Mouse (Mus musculus) MEL (cell line): ENCODE data around the gene Rragd. TPM values are rescaled to one million over a fixed set of nuclear protein-coding genes. Genes with fewer than 3 reads are reported as not detected.

ENCODE experiments used
- DNase-seq: peaks from one replicate; pipeline ENCODE4 v3.0.0; 2011; ENCODE audit warnings: low read depth, low spot score
- H3K27ac ChIP-seq: 2 replicates; pipeline ENCODE4 v1.5.1; 2012; ENCODE audit warnings: low read depth, mild to moderate bottlenecking, control low read depth, low read length, moderate library complexity; ENCODE audit not compliant: control insufficient read depth
- H3K27me3 ChIP-seq, 2 experiments: fragments of 150-350 bp in 1 of 2; sonication (generic) in 1 of 2; 2 replicates each; pipeline ENCODE4 v1.6.1; 2012; ENCODE audit warnings: low read length in 2 of 2, mild to moderate bottlenecking in 2 of 2, improper control_type of control experiment in 1 of 2, moderate library complexity in 1 of 2; ENCODE audit not compliant: insufficient read depth in 2 of 2, control insufficient read depth in 1 of 2
- H3K36me3 ChIP-seq, 2 experiments: 2 replicates each; pipeline ENCODE4 v1.6.1; 2012 to 2014; ENCODE audit warnings: low read length in 2 of 2, improper control_type of control experiment in 1 of 2, inconsistent platforms in 1 of 2, mild to moderate bottlenecking in 1 of 2; ENCODE audit not compliant: insufficient read depth in 2 of 2, control insufficient read depth in 1 of 2
- H3K4me1 ChIP-seq, 2 experiments: fragments of 150-350 bp in 1 of 2; sonication (generic) in 1 of 2; 2 replicates each; pipeline ENCODE4 v1.6.1; 2012; ENCODE audit warnings: low read length in 2 of 2, improper control_type of control experiment in 1 of 2, mild to moderate bottlenecking in 1 of 2; ENCODE audit not compliant: insufficient read depth in 2 of 2, control insufficient read depth in 1 of 2
- H3K4me3 ChIP-seq, 2 experiments: fragments of 150-350 bp in 1 of 2; sonication (generic) in 1 of 2; 2 replicates each; pipeline ENCODE4 v1.5.1; 2012; ENCODE audit warnings: low read depth in 2 of 2, low read length in 2 of 2, mild to moderate bottlenecking in 2 of 2, moderate library complexity in 2 of 2, control low read depth in 1 of 2, improper control_type of control experiment in 1 of 2; ENCODE audit not compliant: control insufficient read depth in 1 of 2, insufficient read depth in 1 of 2
- H3K79me2 ChIP-seq: 2 replicates; pipeline ENCODE4 v1.6.1; 2012; ENCODE audit warnings: mild to moderate bottlenecking, low read length, moderate library complexity; ENCODE audit not compliant: control insufficient read depth, poor library complexity, insufficient read depth
- H3K9ac ChIP-seq: 2 replicates; pipeline ENCODE4 v1.6.1; 2012; ENCODE audit warnings: low read depth, mild to moderate bottlenecking, control low read depth, low read length, moderate library complexity; ENCODE audit not compliant: control insufficient read depth, poor library complexity, severe bottlenecking
- H3K9me3 ChIP-seq: fragments of 150-350 bp; sonication (generic); replicated peaks from 2 replicates; pipeline ENCODE4 v1.6.1; 2012; ENCODE audit warnings: mild to moderate bottlenecking, low read length, improper control_type of control experiment, moderate library complexity; ENCODE audit not compliant: insufficient read depth
- BHLHE40 ChIP-seq: IDR thresholded peaks from 2 replicates; pipeline ENCODE4 v1.6.1; 2012; ENCODE audit warnings: low read depth, mild to moderate bottlenecking, inconsistent platforms, low read length, improper control_type of control experiment, borderline replicate concordance
- CHD1 ChIP-seq: IDR thresholded peaks from 2 replicates; pipeline ENCODE4 v1.6.1; 2012; ENCODE audit warnings: low read depth, mild to moderate bottlenecking, inconsistent platforms, low read length, improper control_type of control experiment
- CTCF ChIP-seq, 3 experiments: IDR thresholded peaks in 2 of 3; conservative IDR thresholded peaks in 1 of 3; 2 replicates each; pipeline ENCODE4 v1.5.1; 2011 to 2012; ENCODE audit warnings: low read length in 3 of 3, low read depth in 2 of 3, mild to moderate bottlenecking in 2 of 3, improper control_type of control experiment in 1 of 3, inconsistent platforms in 1 of 3, mixed read lengths in 1 of 3, moderate library complexity in 1 of 3; ENCODE audit not compliant: control insufficient read depth in 1 of 3, insufficient read depth in 1 of 3, poor library complexity in 1 of 3, severe bottlenecking in 1 of 3
- EP300 ChIP-seq, 2 experiments: IDR thresholded peaks; 2 replicates each; pipeline ENCODE4 v1.6.1; 2011; ENCODE audit warnings: improper control_type of control experiment in 2 of 2, low read length in 2 of 2, low read depth in 1 of 2, mild to moderate bottlenecking in 1 of 2
- ETS1 ChIP-seq: IDR thresholded peaks from 2 replicates; pipeline ENCODE4 v1.6.1; 2012; ENCODE audit warnings: low read depth, mild to moderate bottlenecking, inconsistent platforms, low read length, improper control_type of control experiment, moderate library complexity
- GATA1 ChIP-seq: IDR thresholded peaks from 2 replicates; pipeline ENCODE4 v1.6.1; 2011; ENCODE audit warnings: low read depth, low read length, improper control_type of control experiment
- HCFC1 ChIP-seq: IDR thresholded peaks from 2 replicates; pipeline ENCODE4 v1.6.1; 2012; ENCODE audit warnings: low read depth, mild to moderate bottlenecking, inconsistent platforms, low read length, improper control_type of control experiment, moderate library complexity
- KAT2A ChIP-seq: conservative IDR thresholded peaks from 2 replicates; pipeline ENCODE4 v1.6.1; 2012; ENCODE audit warnings: low read depth, low read length, improper control_type of control experiment, inconsistent platforms
- MAFK ChIP-seq: IDR thresholded peaks from 2 replicates; pipeline ENCODE4 v1.6.1; 2011; ENCODE audit warnings: low read depth, mild to moderate bottlenecking, low read length, improper control_type of control experiment, borderline replicate concordance
- MAX ChIP-seq: IDR thresholded peaks from 2 replicates; pipeline ENCODE4 v1.6.1; 2011; ENCODE audit warnings: low read length, improper control_type of control experiment
- MEF2A ChIP-seq: IDR thresholded peaks from 2 replicates; pipeline ENCODE4 v1.6.1; 2014; ENCODE audit warnings: low read depth, mild to moderate bottlenecking, inconsistent platforms, low read length, improper control_type of control experiment; ENCODE audit not compliant: poor library complexity, insufficient replicate concordance, severe bottlenecking; ENCODE audit errors: extremely low read depth
- MXI1 ChIP-seq: IDR thresholded peaks from 2 replicates; pipeline ENCODE4 v1.6.1; 2011; ENCODE audit warnings: mild to moderate bottlenecking, low read depth, low read length, improper control_type of control experiment
- MYB ChIP-seq: IDR thresholded peaks from 2 replicates; pipeline ENCODE4 v1.6.1; 2011; ENCODE audit warnings: mild to moderate bottlenecking, low read depth, low read length, improper control_type of control experiment
- MYC ChIP-seq: IDR thresholded peaks from 2 replicates; pipeline ENCODE4 v1.6.1; 2011; ENCODE audit warnings: low read depth, mild to moderate bottlenecking, low read length, improper control_type of control experiment, moderate library complexity
- NELFE ChIP-seq: IDR thresholded peaks from 2 replicates; pipeline ENCODE4 v1.6.1; 2011; ENCODE audit warnings: low read depth, low read length, improper control_type of control experiment
- NRF1 ChIP-seq: IDR thresholded peaks from 2 replicates; pipeline ENCODE4 v1.6.1; 2014; ENCODE audit warnings: low read depth, mild to moderate bottlenecking, inconsistent platforms, low read length, improper control_type of control experiment, moderate library complexity; ENCODE audit not compliant: poor library complexity, insufficient read depth, severe bottlenecking
- POLR2AphosphoS5 ChIP-seq: IDR thresholded peaks from 2 replicates; pipeline ENCODE4 v1.6.1; 2012; ENCODE audit warnings: low read depth, borderline replicate concordance, mild to moderate bottlenecking, inconsistent platforms, low read length, moderate library complexity, mixed read lengths
- RAD21 ChIP-seq: IDR thresholded peaks from 2 replicates; pipeline ENCODE4 v1.6.1; 2011; ENCODE audit warnings: mild to moderate bottlenecking, low read depth, low read length, improper control_type of control experiment
- RCOR1 ChIP-seq: IDR thresholded peaks from 2 replicates; pipeline ENCODE4 v1.6.1; 2012; ENCODE audit warnings: low read depth, mild to moderate bottlenecking, inconsistent platforms, low read length, improper control_type of control experiment
- SIN3A ChIP-seq: IDR thresholded peaks from 2 replicates; pipeline ENCODE4 v1.6.1; 2012; ENCODE audit warnings: low read length, improper control_type of control experiment, inconsistent platforms
- SMC3 ChIP-seq: IDR thresholded peaks from 2 replicates; pipeline ENCODE4 v1.6.1; 2011; ENCODE audit warnings: low read depth, low read length, improper control_type of control experiment
- TAL1 ChIP-seq: IDR thresholded peaks from 2 replicates; pipeline ENCODE4 v1.6.1; 2012; ENCODE audit warnings: mild to moderate bottlenecking, inconsistent platforms, low read length, moderate library complexity, mixed read lengths
- TBP ChIP-seq: IDR thresholded peaks from 2 replicates; pipeline ENCODE4 v1.8.0; 2011; ENCODE audit warnings: low read depth, low read length, improper control_type of control experiment
- TCF12 ChIP-seq: IDR thresholded peaks from 2 replicates; pipeline ENCODE4 v1.6.1; 2014; ENCODE audit warnings: low read depth, mild to moderate bottlenecking, inconsistent platforms, low read length, improper control_type of control experiment, moderate library complexity
- USF1 ChIP-seq: IDR thresholded peaks from 2 replicates; pipeline ENCODE4 v1.6.1; 2014; ENCODE audit warnings: low read depth, mild to moderate bottlenecking, inconsistent platforms, low read length, improper control_type of control experiment, moderate library complexity
- USF2 ChIP-seq, 2 experiments: IDR thresholded peaks; 2 replicates each; pipeline ENCODE4 v1.6.1; 2011 to 2012; ENCODE audit warnings: improper control_type of control experiment in 2 of 2, low read length in 2 of 2, borderline replicate concordance in 1 of 2, inconsistent platforms in 1 of 2, low read depth in 1 of 2, mild to moderate bottlenecking in 1 of 2; ENCODE audit not compliant: insufficient read depth in 1 of 2
- ZC3H11A ChIP-seq: IDR thresholded peaks from 2 replicates; pipeline ENCODE4 v1.6.1; 2012; ENCODE audit warnings: low read depth, mild to moderate bottlenecking, inconsistent platforms, low read length, improper control_type of control experiment
- ZKSCAN1 ChIP-seq: IDR thresholded peaks from 2 replicates; pipeline ENCODE4 v1.6.1; 2012; ENCODE audit warnings: low read depth, mild to moderate bottlenecking, inconsistent platforms, low read length, improper control_type of control experiment, moderate library complexity
- ZMIZ1 ChIP-seq: IDR thresholded peaks from 2 replicates; pipeline ENCODE4 v1.6.1; 2012; ENCODE audit warnings: low read depth, mild to moderate bottlenecking, inconsistent platforms, low read length, improper control_type of control experiment, moderate library complexity
- ZNF384 ChIP-seq: IDR thresholded peaks from 2 replicates; pipeline ENCODE4 v1.6.1; 2012; ENCODE audit warnings: low read depth, mild to moderate bottlenecking, inconsistent platforms, low read length, improper control_type of control experiment
- polyA plus RNA-seq, 2 experiments: library from polyadenylated mRNA; stranded (reverse) in 1 of 2; unstranded in 1 of 2; fragments of >175 nt in 1 of 2; fragments of >200 nt in 1 of 2; gene quantifications; 2 replicates each; pipeline versions ENCODE4 v1.2.1 to v1.2.4; 2012; ENCODE audit warnings: low replicate concordance in 2 of 2, low read depth in 1 of 2; ENCODE audit not compliant: insufficient read length in 2 of 2, insufficient read depth in 1 of 2, missing spikeins in 1 of 2
- total RNA-seq: library from RNA; depleted of rRNA; stranded (reverse); fragments of 300-350 nt; gene quantifications from 2 replicates; pipeline ENCODE4 v1.2.3, GENCODE M21; 2012

The Rragd gene
- total and polyA plus RNA-seq, 3 experiments, result not detected

GRCm38 (mm10) chr4:32985684-32986083 is 2.8 kb downstream of the Rragd start:
- no peak for DNase-seq
- TF ChIP-seq MXI1 (no peak), CTCF (IDR thresholded peaks at IDR 0.05 in 2 of 3, conservative IDR thresholded peaks at IDR 0.05 in 1 of 3; ENCODE audit: control insufficient read depth in 1 of 3, insufficient read depth in 1 of 3, low read depth in 2 of 3, low read length in 3 of 3, poor library complexity in 1 of 3, severe bottlenecking in 1 of 3) (no peak), CHD1 (no peak), MAX (no peak), RCOR1 (no peak), BHLHE40 (no peak), ETS1 (no peak), ZMIZ1 (no peak), USF2 (IDR thresholded peaks at IDR 0.05; ENCODE audit: borderline replicate concordance in 1 of 2, insufficient read depth in 1 of 2, low read depth in 1 of 2, low read length in 2 of 2) (no peak), USF1 (no peak), TAL1 (no peak), ZNF384 (no peak), GATA1 (no peak)
- Histone ChIP-seq H3K9ac (no peak overlapping the region), H3K27me3 (no peaks in the 10 kb centered on the region), H3K79me2 (no peaks in the 10 kb centered on the region), H3K4me1 (peaks cover 0 to 12% of the 10 kb centered on the region in 2 experiments; a peak in 2 of 4 replicates), H3K9me3 (no peaks in the 10 kb centered on the region), H3K36me3 (peaks cover 0 to 11% of the 10 kb centered on the region in 2 experiments; a peak in 1 of 4 replicates), H3K27ac (no peak overlapping the region), H3K4me3 (no peak overlapping the region)

- Histone ChIP-seq H3K27me3 (no peaks in the 10 kb centered on the region), H3K9me3 (no peaks in the 10 kb centered on the region), H3K4me3 (no peak overlapping the region), H3K36me3 (peaks cover 0 to 9% of the 10 kb centered on the region in 2 experiments; a peak in 1 of 4 replicates), H3K4me1 (peaks cover 0 to 9% of the 10 kb centered on the region in 2 experiments; a peak in 2 of 4 replicates), H3K9ac (no peak overlapping the region), H3K79me2 (no peaks in the 10 kb centered on the region), H3K27ac (no peak overlapping the region; the same call in 1 of the 2 replicates)
- DNase-seq, result peak; percentile 69
- no peak for TF ChIP-seq MYB
- no peak for TF ChIP-seq SIN3A
- TF ChIP-seq EP300 (IDR thresholded peaks at IDR 0.05; ENCODE audit: low read depth in 1 of 2, low read length in 2 of 2), result peak; percentile 56 to 78
- TF ChIP-seq TAL1, result peak; percentile 61
- no peak for TF ChIP-seq KAT2A
- no peak for TF ChIP-seq MYC
- TF ChIP-seq ZC3H11A, result no peak
- no peak for TF ChIP-seq ZKSCAN1
- no peak for TF ChIP-seq MXI1
- TF ChIP-seq ZNF384, result peak; percentile 76
- TF ChIP-seq RAD21, result no peak
- no peak for TF ChIP-seq USF2 (IDR thresholded peaks at IDR 0.05; ENCODE audit: borderline replicate concordance in 1 of 2, insufficient read depth in 1 of 2, low read depth in 1 of 2, low read length in 2 of 2)
- no peak for TF ChIP-seq CTCF (IDR thresholded peaks at IDR 0.05 in 2 of 3, conservative IDR thresholded peaks at IDR 0.05 in 1 of 3; ENCODE audit: control insufficient read depth in 1 of 3, insufficient read depth in 1 of 3, low read depth in 2 of 3, low read length in 3 of 3, poor library complexity in 1 of 3, severe bottlenecking in 1 of 3)
- TF ChIP-seq MEF2A, result no peak
- TF ChIP-seq POLR2AphosphoS5, result no peak
- no peak for TF ChIP-seq TBP
- no peak for TF ChIP-seq SMC3
- no peak for TF ChIP-seq NELFE
- TF ChIP-seq TCF12, result peak; percentile 70
- no peak for TF ChIP-seq HCFC1
- TF ChIP-seq ETS1, result peak; percentile 35; the same call in 1 of the 2 replicates
- TF ChIP-seq MAFK, result no peak
- TF ChIP-seq BHLHE40, result no peak
- no peak for TF ChIP-seq NRF1
Measured at GRCm38 (mm10) chr4:32987006-32987405, 4.2 kb downstream of the Rragd start.
